In the genomic region with DNA sequence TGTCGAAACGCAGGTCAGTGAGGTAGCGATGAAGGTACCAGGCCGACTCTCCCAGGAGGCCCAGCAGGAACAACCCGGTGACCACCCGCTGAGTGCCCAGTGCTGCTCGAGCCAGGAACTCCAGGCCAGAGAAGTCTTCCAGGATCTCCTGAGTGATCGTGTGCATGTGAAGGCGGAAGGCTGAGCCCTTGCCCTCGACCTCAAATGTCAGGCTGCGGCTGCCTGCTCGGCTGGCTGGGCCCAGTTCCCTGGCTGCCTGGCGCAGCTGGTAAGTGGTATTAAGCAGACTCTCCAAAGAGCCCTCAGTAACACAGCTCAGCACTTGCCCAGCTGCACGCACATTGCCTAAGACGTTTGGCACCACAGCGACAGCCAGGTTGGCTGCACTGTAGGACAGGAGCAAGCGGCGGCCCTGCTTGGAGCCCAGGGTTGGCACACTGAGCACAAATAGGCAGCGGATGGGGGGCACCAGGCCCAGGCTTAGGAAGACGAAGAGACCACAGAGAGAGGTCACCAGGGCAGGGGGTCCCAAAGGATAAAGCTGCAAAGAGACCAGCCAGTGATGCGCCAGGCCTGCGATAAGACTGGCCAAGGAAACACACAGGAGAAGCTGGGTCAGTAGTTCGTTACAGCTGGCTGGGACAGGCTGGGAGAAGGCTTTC, we compare ENCODE assay signal across 10 mouse cellular contexts. TPM values are rescaled to one million over a fixed set of nuclear protein-coding genes. Genes with fewer than 3 reads are reported as not detected.
DNase-seq lines count a peak whose midpoint lies in the region; ATAC-seq and TF ChIP-seq lines count a peak whose summit lies in the region.
"Had no signal": no experiment of that assay in that cellular context is flagged by ENCODE, and none has a peak within 500 bp of the region (broad histone marks: within the 10 kb centered on the region; RNA-seq: fewer than 3 reads in every experiment).

No protein-coding gene starts in this region.

- no peak overlapping the region for H3K4me3 ChIP-seq in heart, embryonic 11.5 days (ENCODE audit: low read depth, low read length)
- H3K4me3 ChIP-seq in forebrain, embryonic 13.5 days, result no peak overlapping the region
- no peak overlapping the region for H3K4me3 ChIP-seq in limb, embryonic 13.5 days
- H3K4me3 ChIP-seq in neural tube, embryonic 13.5 days, result no peak overlapping the region
- H3K4me3 ChIP-seq in thymus, adult 2 months (ENCODE audit: control insufficient read depth, insufficient read depth, low read length), result no peak overlapping the region

- H3K4me2 ChIP-seq in heart, embryonic 11.5 days, result no peak overlapping the region
- H3K4me2 ChIP-seq in forebrain, embryonic 13.5 days, result no peak overlapping the region
- H3K4me2 ChIP-seq in limb, embryonic 13.5 days (replicated peaks), result peak overlapping the region; percentile 21; the same call in 1 of the 2 replicates
- H3K4me2 ChIP-seq in neural tube, embryonic 13.5 days, result no peak overlapping the region

- H3K36me3 ChIP-seq in heart, embryonic 11.5 days (ENCODE audit: control insufficient read depth, insufficient read depth, low read length), result no peaks in the 10 kb centered on the region
- H3K36me3 ChIP-seq in forebrain, embryonic 13.5 days (ENCODE audit: poor library complexity, severe bottlenecking), result no peaks in the 10 kb centered on the region
- H3K36me3 ChIP-seq in limb, embryonic 13.5 days, result no peaks in the 10 kb centered on the region
- no peaks in the 10 kb centered on the region for H3K36me3 ChIP-seq in neural tube, embryonic 13.5 days
- no peaks in the 10 kb centered on the region for H3K36me3 ChIP-seq in thymus, adult 2 months (ENCODE audit: control insufficient read depth, insufficient read depth, low read length)

- H3K27me3 ChIP-seq in heart, embryonic 11.5 days (ENCODE audit: control insufficient read depth, insufficient read depth, low read length), result no peaks in the 10 kb centered on the region
- no peaks in the 10 kb centered on the region for H3K27me3 ChIP-seq in forebrain, embryonic 13.5 days
- H3K27me3 ChIP-seq in limb, embryonic 13.5 days, result no peaks in the 10 kb centered on the region
- no peaks in the 10 kb centered on the region for H3K27me3 ChIP-seq in neural tube, embryonic 13.5 days
- no peaks in the 10 kb centered on the region for H3K27me3 ChIP-seq in thymus, adult 2 months (ENCODE audit: control insufficient read depth, insufficient read depth, low read length)

- no peak overlapping the region for H3K9ac ChIP-seq in heart, embryonic 11.5 days (ENCODE audit: low read depth, low read length)
- 0 out of 2 replicates have a peak overlapping the region, but pooled peaks have one; percentile 26 for H3K9ac ChIP-seq in forebrain, embryonic 13.5 days
- peak overlapping the region; percentile 13; the same call in 1 of the 2 replicates for H3K9ac ChIP-seq in limb, embryonic 13.5 days
- H3K9ac ChIP-seq in neural tube, embryonic 13.5 days, result no peak overlapping the region

- WGBS in heart, embryonic 11.5 days (ENCODE audit: insufficient replicate concordance), result 69% methylated on average over 23 of the region's 23 CpGs
- WGBS in forebrain, embryonic 13.5 days, result 69% methylated on average over 23 of the region's 23 CpGs
- 70% methylated on average over 23 of the region's 23 CpGs for whole genome bisulfite sequencing in limb, embryonic 13.5 days
- 66% methylated on average over 23 of the region's 23 CpGs for WGBS in neural tube, embryonic 13.5 days
- WGBS in thymus, adult 2 months, result 95% methylated on average over 23 of the region's 23 CpGs

- peak overlapping the region; percentile 35 for H3K27ac ChIP-seq in heart, embryonic 11.5 days (ENCODE audit: low read depth, low read length)
- H3K27ac ChIP-seq in forebrain, embryonic 13.5 days, result no peak overlapping the region; the same call in 1 of the 2 replicates
- peak overlapping the region; percentile 52; the same call in 1 of the 2 replicates for H3K27ac ChIP-seq in limb, embryonic 13.5 days
- peak overlapping the region; percentile 76 for H3K27ac ChIP-seq in neural tube, embryonic 13.5 days (replicated peaks)
- H3K27ac ChIP-seq in thymus, adult 2 months (ENCODE audit: control insufficient read depth, insufficient read depth, low read length), result no peak overlapping the region

- TF ChIP-seq POLR2A in thymus, adult 2 months (IDR thresholded peaks at IDR 0.05; ENCODE audit: control insufficient read depth, extremely low read depth, insufficient read depth, low read length, poor library complexity), result no peak

- TF ChIP-seq CTCF in thymus, adult 2 months (IDR thresholded peaks at IDR 0.05; ENCODE audit: borderline replicate concordance, control insufficient read depth, extremely low read depth, insufficient read depth, low read length, poor library complexity), result no peak

- ATAC-seq in heart, embryonic 11.5 days (replicated peaks; ENCODE audit: insufficient number of reproducible peaks, low FRiP score, low TSS enrichment), result no peak
- peak; percentile 36; the same call in 1 of the 2 replicates for ATAC-seq in forebrain, embryonic 13.5 days
- ATAC-seq in limb, embryonic 13.5 days (ENCODE audit: low FRiP score, low read depth), result no peak
- peak; percentile 52; the same call in 1 of the 2 replicates for ATAC-seq in neural tube, embryonic 13.5 days (ENCODE audit: low read depth)

- H3K4me1 ChIP-seq in heart, embryonic 11.5 days (ENCODE audit: control insufficient read depth, insufficient read depth, low read length), result peaks cover 13% of the 10 kb centered on the region; the same call in 1 of the 2 replicates
- peaks cover 18% of the 10 kb centered on the region for H3K4me1 ChIP-seq in forebrain, embryonic 13.5 days
- H3K4me1 ChIP-seq in limb, embryonic 13.5 days, result peaks cover 16% of the 10 kb centered on the region
- peaks cover 17% of the 10 kb centered on the region for H3K4me1 ChIP-seq in neural tube, embryonic 13.5 days (replicated peaks)
- peaks cover 11% of the 10 kb centered on the region for H3K4me1 ChIP-seq in thymus, adult 2 months (replicated peaks; ENCODE audit: control insufficient read depth, insufficient read depth, low read length)

- no peaks in the 10 kb centered on the region for H3K9me3 ChIP-seq in heart, embryonic 11.5 days (replicated peaks; ENCODE audit: control insufficient read depth, low read length)
- H3K9me3 ChIP-seq in forebrain, embryonic 13.5 days (replicated peaks), result 0 out of 2 replicates have a peak, but pooled peaks cover 4% of the 10 kb centered on the region
- H3K9me3 ChIP-seq in limb, embryonic 13.5 days, result no peaks in the 10 kb centered on the region
- no peaks in the 10 kb centered on the region for H3K9me3 ChIP-seq in neural tube, embryonic 13.5 days

- DNase-seq in heart, adult 8-10 months (ENCODE audit: low spot score), result no peak
- no peak for DNase-seq in thymus, adult 2 months
- no peak for DNase-seq in cerebellum, adult 8-10 months
- DNase-seq in embryo, embryonic 9.5 days (ENCODE audit: extremely low spot score), result no peak
- DNase-seq: kidney, postnatal 14 days had no signal

RNA-seq across cellular contexts. Expression of a gene that starts 2.6 kb away (rescaled TPM):
- 0.06 TPM in 1 of 2 replicates, not detected in the other for polyA plus RNA-seq in heart, embryonic 11.5 days (2014; fragmentation: Nextera tagmentation; extraction: Ambion mirVana)
- total RNA-seq in heart, adult 8-10 months (2022), result not detected
- not detected in 2 replicates for polyA plus RNA-seq in forebrain, embryonic 13.5 days (2015; fragmentation: Nextera tagmentation; extraction: Ambion mirVana)
- 0.05 TPM in 1 of 2 replicates, not detected in the other for polyA plus RNA-seq in limb, embryonic 13.5 days (2015; fragmentation: Nextera tagmentation; extraction: Ambion mirVana)
- 0.06 and 0.08 TPM in 2 replicates for polyA plus RNA-seq in neural tube, embryonic 13.5 days (2015; fragmentation: Nextera tagmentation; extraction: Ambion mirVana)
- 0.37 and 0.44 TPM in 2 replicates for polyA plus RNA-seq in thymus, adult 2 months (2012; rRNA removed)
- total RNA-seq: CH12.LX had no signal

RNA-seq across cellular contexts. Expression of a gene that starts 9.6 kb away (rescaled TPM):
- 9.2 and 10.7 TPM in 2 replicates for polyA plus RNA-seq in heart, embryonic 11.5 days (2014; fragmentation: Nextera tagmentation; extraction: Ambion mirVana)
- total RNA-seq in heart, adult 8-10 months (2022), result 1 to 10 TPM; 2.2 to 2.6 (median 2.6) TPM
- 13.6 and 15.5 TPM in 2 replicates for polyA plus RNA-seq in forebrain, embryonic 13.5 days (2015; fragmentation: Nextera tagmentation; extraction: Ambion mirVana)
- 10.0 and 10.4 TPM in 2 replicates for polyA plus RNA-seq in limb, embryonic 13.5 days (2015; fragmentation: Nextera tagmentation; extraction: Ambion mirVana)
- 10.4 and 12.2 TPM in 2 replicates for polyA plus RNA-seq in neural tube, embryonic 13.5 days (2015; fragmentation: Nextera tagmentation; extraction: Ambion mirVana)
- 0.23 and 0.31 TPM in 2 replicates for polyA plus RNA-seq in thymus, adult 2 months (2012; rRNA removed)
- total RNA-seq: CH12.LX had no signal

RNA-seq across cellular contexts. Expression of a gene that starts 29.1 kb away (rescaled TPM):
- 0.28 and 0.69 TPM in 2 replicates for polyA plus RNA-seq in heart, embryonic 11.5 days (2014; fragmentation: Nextera tagmentation; extraction: Ambion mirVana)
- total RNA-seq in heart, adult 8-10 months (2022), result not detected
- polyA plus RNA-seq in forebrain, embryonic 13.5 days (2015; fragmentation: Nextera tagmentation; extraction: Ambion mirVana), result 5.7 and 6.1 TPM in 2 replicates
- 0.31 and 0.75 TPM in 2 replicates for polyA plus RNA-seq in limb, embryonic 13.5 days (2015; fragmentation: Nextera tagmentation; extraction: Ambion mirVana)
- 6.9 and 7.5 TPM in 2 replicates for polyA plus RNA-seq in neural tube, embryonic 13.5 days (2015; fragmentation: Nextera tagmentation; extraction: Ambion mirVana)
- not detected in 2 replicates for polyA plus RNA-seq in thymus, adult 2 months (2012; rRNA removed)
- total RNA-seq: CH12.LX had no signal

Comparison
In these comparisons a context has a peak if more than half of its experiments do, and no peak if none do; other contexts are left out.
1. ATAC-seq: peak in forebrain, embryonic 13.5 days (single experiment) and neural tube, embryonic 13.5 days (single experiment); none in heart, embryonic 11.5 days (single experiment) and limb, embryonic 13.5 days (single experiment).
2. H3K27ac ChIP-seq: peak in heart, embryonic 11.5 days (single experiment), limb, embryonic 13.5 days (single experiment) and neural tube, embryonic 13.5 days (single experiment); none in forebrain, embryonic 13.5 days (single experiment) and thymus, adult 2 months (single experiment).
3. H3K9ac ChIP-seq: peak in forebrain, embryonic 13.5 days (single experiment) and limb, embryonic 13.5 days (single experiment); none in heart, embryonic 11.5 days (single experiment) and neural tube, embryonic 13.5 days (single experiment).